Mouse (Mus musculus) liver, embryonic 11.5 days (tissue): Measurements from ENCODE around the gene Srgap1. TPM values are rescaled to one million over a fixed set of nuclear protein-coding genes. Genes with fewer than 3 reads are reported as not detected.
A peak's percentile ranks its signal among the peaks of the same experiment; 100 is the strongest.

Source experiments
- ATAC-seq: fragments of 200-750 bp; cut with Nextera tagmentation; replicated peaks from 2 replicates; pipeline ENCODE4 v1.8.0; 2017; ENCODE audit warnings: moderate number of reproducible peaks, mild to moderate bottlenecking, moderate TSS enrichment, moderate library complexity; ENCODE audit not compliant: low FRiP score
- DNase-seq: peaks from one replicate; pipeline ENCODE4 v3.0.0-alpha.2; 2017; ENCODE audit warnings: low spot score
- H3K27ac ChIP-seq: fragments of 300-500 bp; sonication (generic); 2 replicates; pipeline ENCODE4 v1.5.1; 2014; ENCODE audit warnings: mild to moderate bottlenecking, low read depth, low read length, control low read depth
- H3K27me3 ChIP-seq: fragments of 300-500 bp; sonication (generic); replicated peaks from 2 replicates; pipeline ENCODE4 v1.6.1; 2014; ENCODE audit warnings: low read length, mixed read lengths; ENCODE audit not compliant: control insufficient read depth, insufficient read depth
- H3K36me3 ChIP-seq: fragments of 300-500 bp; sonication (generic); 2 replicates; pipeline ENCODE4 v1.6.1; 2014; ENCODE audit warnings: mild to moderate bottlenecking, low read length, moderate library complexity, mixed read lengths; ENCODE audit not compliant: control insufficient read depth, insufficient read depth
- H3K4me1 ChIP-seq: fragments of 300-500 bp; sonication (generic); replicated peaks from 2 replicates; pipeline ENCODE4 v1.6.1; 2014; ENCODE audit warnings: low read length, mixed read lengths; ENCODE audit not compliant: control insufficient read depth, insufficient read depth
- H3K4me2 ChIP-seq: fragments of 300-500 bp; sonication (generic); 2 replicates; pipeline ENCODE4 v1.6.1; 2014; ENCODE audit warnings: mild to moderate bottlenecking, control low read depth, moderate library complexity
- H3K4me3 ChIP-seq: fragments of 300-500 bp; sonication (generic); 2 replicates; pipeline ENCODE4 v1.5.1; 2014; ENCODE audit warnings: low read depth, low read length, control low read depth
- H3K9ac ChIP-seq: fragments of 300-500 bp; sonication (generic); 2 replicates; pipeline ENCODE4 v1.6.1; 2014; ENCODE audit warnings: low read depth, low read length, control low read depth
- H3K9me3 ChIP-seq: fragments of 300-500 bp; sonication (generic); 2 replicates; pipeline ENCODE4 v1.6.1; 2016; ENCODE audit warnings: low read length, inconsistent platforms, mixed read lengths; ENCODE audit not compliant: control insufficient read depth
- WGBS: fragments of 180-500 bp; shearing (Covaris S2); extraction: QIAGEN DNeasy Blood & Tissue Kit; methylation state at CpG from one replicate; pipeline ENCODE4 v1.1.7; 2014; 5-methylcytosine and 5-hydroxymethylcytosine counted together
- polyA plus RNA-seq: library from polyadenylated mRNA; unstranded; fragments of >200 nt; fragmentation: Nextera tagmentation; extraction: Ambion mirVana; gene quantifications from 2 replicates; pipeline ENCODE4 v1.2.1, GENCODE M21; 2014

Gene Srgap1
- polyA plus RNA-seq, result 2.8 and 3.8 TPM in 2 replicates

- DNase-seq (peak; percentile 77), ATAC-seq (peak; percentile 71)
- WGBS, result 0% methylated on average over 49 of the region's 79 CpGs
- Histone ChIP-seq H3K4me2 (peak within 1 kb of the TSS; percentile 87), H3K9me3 (no peaks in the 10 kb centered on the region), H3K9ac (peak within 1 kb of the TSS; percentile 72), H3K27me3 (no peaks in the 10 kb centered on the region; the same call in 1 of the 2 replicates), H3K36me3 (no peaks in the 10 kb centered on the region), H3K4me3 (peak within 1 kb of the TSS; percentile 71), H3K27ac (peak within 1 kb of the TSS; percentile 13; the same call in 1 of the 2 replicates), H3K4me1 (no peaks in the 10 kb centered on the region)
Measured at GRCm38 (mm10) chr10:122046904-122047726, at the start of gene Srgap1. Srgap1 (minus strand) TSS chr10:122047315.

- Histone ChIP-seq H3K4me3 (peak overlapping the region; percentile 72), H3K36me3 (no peaks in the 10 kb centered on the region), H3K27me3 (no peaks in the 10 kb centered on the region), H3K9me3 (no peaks in the 10 kb centered on the region), H3K4me2 (peak overlapping the region; percentile 87), H3K9ac (peak overlapping the region; percentile 87), H3K4me1 (peaks cover 4% of the 10 kb centered on the region; the same call in 1 of the 2 replicates), H3K27ac (peak overlapping the region; percentile 73)
- no peak for DNase-seq
- under 1% methylated on average over 48 of the region's 48 CpGs for WGBS
- no peak; the same call in none of the 2 replicates for ATAC-seq
Measured at GRCm38 (mm10) chr10:122096462-122096979, 49.4 kb upstream of the Srgap1 start.

GRCm38 (mm10) chr10:122090472-122090871 is 43.4 kb upstream of the Srgap1 start:
- Histone ChIP-seq H3K9ac (no peak overlapping the region), H3K4me3 (no peak overlapping the region), H3K36me3 (peaks cover 14% of the 10 kb centered on the region), H3K4me1 (no peaks in the 10 kb centered on the region), H3K27ac (no peak overlapping the region), H3K27me3 (no peaks in the 10 kb centered on the region), H3K9me3 (peaks cover 4% of the 10 kb centered on the region; the same call in 1 of the 2 replicates), H3K4me2 (no peak overlapping the region)
- ATAC-seq (no peak), DNase-seq (no peak)
- 93% methylated on average over 1 of the region's 1 CpGs for WGBS

GRCm38 (mm10) chr10:122081352-122081751 is 34.2 kb upstream of the Srgap1 start:
- Histone ChIP-seq H3K4me3 (no peak overlapping the region), H3K4me2 (no peak overlapping the region), H3K9me3 (no peaks in the 10 kb centered on the region), H3K4me1 (no peaks in the 10 kb centered on the region), H3K27me3 (no peaks in the 10 kb centered on the region), H3K36me3 (no peaks in the 10 kb centered on the region), H3K9ac (no peak overlapping the region), H3K27ac (no peak overlapping the region)
- 90% methylated on average over 1 of the region's 1 CpGs for WGBS
- DNase-seq (no peak), ATAC-seq (no peak)

GRCm38 (mm10) chr10:122069153-122069552 is 22.0 kb upstream of the Srgap1 start:
- ATAC-seq, result no peak

GRCm38 (mm10) chr10:122055826-122056225 is 8.7 kb upstream of the Srgap1 start:
- Histone ChIP-seq H3K4me1 (no peaks in the 10 kb centered on the region), H3K4me3 (no peak overlapping the region), H3K27me3 (no peaks in the 10 kb centered on the region), H3K27ac (no peak overlapping the region), H3K9me3 (no peaks in the 10 kb centered on the region), H3K36me3 (no peaks in the 10 kb centered on the region), H3K9ac (no peak overlapping the region), H3K4me2 (no peak overlapping the region)
- no peak for DNase-seq
- 90% methylated on average over 6 of the region's 6 CpGs for WGBS
- ATAC-seq, result no peak

More at GRCm38 (mm10) chr10:122069153-122069552, 22.0 kb upstream of the Srgap1 start:
- no peaks in the 10 kb centered on the region for H3K9me3 ChIP-seq
- no peak overlapping the region for H3K4me2 ChIP-seq
- H3K4me3 ChIP-seq, result no peak overlapping the region
- no peak overlapping the region for H3K27ac ChIP-seq
- DNase-seq, result no peak
- no peaks in the 10 kb centered on the region for H3K36me3 ChIP-seq
- no peaks in the 10 kb centered on the region for H3K27me3 ChIP-seq
- no peak overlapping the region for H3K9ac ChIP-seq
- H3K4me1 ChIP-seq, result no peaks in the 10 kb centered on the region

- Histone ChIP-seq H3K4me3 (no peak overlapping the region), H3K9ac (no peak overlapping the region), H3K9me3 (no peaks in the 10 kb centered on the region), H3K4me1 (no peaks in the 10 kb centered on the region), H3K4me2 (no peak overlapping the region), H3K27me3 (no peaks in the 10 kb centered on the region), H3K27ac (no peak overlapping the region), H3K36me3 (no peaks in the 10 kb centered on the region)
- 6% methylated on average over 8 of the region's 8 CpGs for WGBS
- peak; percentile 55 for DNase-seq
- ATAC-seq, result peak; percentile 73
Measured at GRCm38 (mm10) chr10:122054535-122054934, 7.4 kb upstream of the Srgap1 start.

- DNase-seq, result peak; percentile 72
- H3K9ac ChIP-seq, result no peak overlapping the region
- H3K27ac ChIP-seq, result no peak overlapping the region
- H3K9me3 ChIP-seq, result no peaks in the 10 kb centered on the region
- 32% methylated on average over 6 of the region's 6 CpGs for WGBS
- no peak overlapping the region for H3K4me2 ChIP-seq
- no peaks in the 10 kb centered on the region for H3K27me3 ChIP-seq
- ATAC-seq, result no peak
- no peaks in the 10 kb centered on the region for H3K36me3 ChIP-seq
- no peak overlapping the region for H3K4me3 ChIP-seq
- H3K4me1 ChIP-seq, result no peaks in the 10 kb centered on the region
Measured at GRCm38 (mm10) chr10:122051831-122052230, 4.7 kb upstream of the Srgap1 start.
